Mouse (Mus musculus): ENCODE measurements around the gene Npas3.

DNA sequence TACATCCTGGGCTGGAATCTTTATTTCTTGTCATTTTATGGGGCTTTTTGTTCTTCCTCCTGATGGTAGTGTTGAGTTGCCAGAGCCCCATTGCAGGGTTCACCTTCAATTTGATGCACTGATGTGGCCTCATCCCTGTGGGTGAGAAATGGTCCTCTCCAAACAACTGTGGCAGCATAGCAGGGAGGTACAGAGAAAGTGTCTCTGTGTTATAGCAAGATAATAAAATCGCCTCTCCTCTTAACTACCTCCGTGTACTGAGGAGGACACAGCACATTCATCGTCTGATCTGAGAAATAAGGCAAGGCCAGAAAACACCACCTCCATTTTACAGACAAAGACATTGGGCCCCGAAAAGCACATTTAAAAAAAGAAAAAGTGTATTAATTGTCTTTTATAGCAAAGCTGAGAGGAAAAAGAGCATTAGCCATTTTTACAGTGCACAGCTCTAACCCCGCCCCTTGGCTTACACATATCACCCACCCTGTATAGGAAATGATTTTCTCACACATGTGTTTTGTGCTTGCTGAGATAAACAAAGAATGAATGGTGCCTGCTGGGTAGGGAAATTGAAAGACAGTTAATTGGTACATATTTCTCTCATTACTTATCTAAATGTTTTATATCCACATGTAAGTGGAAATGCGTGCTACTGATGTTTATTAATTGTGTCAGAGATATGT, 546.4 kb downstream of the Npas3 start:
- TF ChIP-seq CTCF (IDR thresholded peaks at IDR 0.05) (no peak), POLR2A (IDR thresholded peaks at IDR 0.05; ENCODE audit: insufficient read depth, low read depth, low read length) (no peak)

Measured in heart, adult 2 months (tissue).